ENCODE assay signal across 8 mouse cellular contexts in the genomic region with DNA sequence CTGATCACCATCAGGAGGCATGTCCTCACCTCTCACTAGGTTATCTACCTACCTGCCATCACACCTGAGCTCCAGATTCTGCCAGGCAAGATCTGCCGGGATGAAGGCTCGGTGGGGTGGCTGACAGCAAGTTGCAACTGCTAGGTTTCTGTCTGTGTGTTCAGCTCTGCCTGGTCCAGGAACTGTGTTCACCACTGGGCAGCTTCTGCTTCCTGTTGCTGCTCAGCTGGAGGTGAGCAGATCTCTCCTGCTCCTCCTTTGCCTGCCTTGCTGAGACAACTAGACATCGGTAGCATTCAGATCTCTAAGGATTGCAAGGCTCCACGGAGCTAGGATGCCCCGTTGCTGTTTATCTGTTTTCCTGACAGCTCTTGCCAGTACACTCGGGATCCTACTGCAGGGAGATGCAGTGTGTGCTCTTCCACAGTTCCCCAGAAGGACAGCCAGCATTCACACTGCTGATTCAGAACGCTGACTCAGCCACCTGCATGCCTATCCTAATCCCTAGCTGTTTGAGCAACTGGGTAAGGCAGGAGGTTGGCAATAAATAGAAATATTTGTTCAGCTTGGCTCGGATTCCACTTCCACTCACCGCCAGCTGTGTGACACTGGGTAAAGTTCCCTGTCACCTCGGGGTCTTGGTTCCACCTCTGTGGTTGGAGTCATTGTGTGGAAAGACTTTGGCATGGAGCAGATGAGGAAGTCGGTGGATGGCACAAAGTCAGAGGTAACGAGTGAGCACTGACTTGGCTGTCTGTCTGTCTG. TPM values are rescaled to one million over a fixed set of nuclear protein-coding genes. Genes with fewer than 3 reads are reported as not detected.
DNase-seq lines count a peak whose midpoint lies in the region; ATAC-seq and TF ChIP-seq lines count a peak whose summit lies in the region.

No protein-coding gene starts in this region.

- 0 out of 2 replicates have a peak overlapping the region, but pooled peaks have one; percentile 13 for H3K27ac ChIP-seq in hindbrain, embryonic 16.5 days (ENCODE audit: low read depth, low read length)
- no peak overlapping the region; the same call in 1 of the 2 replicates for H3K27ac ChIP-seq in hindbrain, postnatal 0 days
- H3K27ac ChIP-seq in ES-E14 (ENCODE audit: insufficient read depth, low read depth, low read length, poor library complexity, severe bottlenecking) = no peak overlapping the region
- H3K27ac ChIP-seq in forebrain, embryonic 12.5 days = no peak overlapping the region

- H3K4me1 ChIP-seq in hindbrain, embryonic 16.5 days (ENCODE audit: control insufficient read depth, insufficient read depth, low read depth, low read length) = peaks cover 6% of the 10 kb centered on the region
- peaks cover 8% of the 10 kb centered on the region for H3K4me1 ChIP-seq in hindbrain, postnatal 0 days (ENCODE audit: insufficient read depth, low read length)
- H3K4me1 ChIP-seq in ES-E14 (ENCODE audit: control insufficient read depth in 2 of 2, insufficient read depth in 2 of 2, low read length in 2 of 2, poor library complexity in 1 of 2) = peaks cover 2 to 6% of the 10 kb centered on the region in 2 experiments; a peak in 1 of 4 replicates
- H3K4me1 ChIP-seq in forebrain, embryonic 12.5 days = peaks cover 7% of the 10 kb centered on the region

- ATAC-seq in hindbrain, embryonic 16.5 days = no peak
- no peak for ATAC-seq in hindbrain, postnatal 0 days
- ATAC-seq in common myeloid progenitor, adult 5-6 weeks (replicated peaks; ENCODE audit: low read depth, poor library complexity, severe bottlenecking) = peak; percentile 64
- no peak for ATAC-seq in erythroid progenitor cell, adult 5-6 weeks (replicated peaks; ENCODE audit: low FRiP score, poor library complexity, severe bottlenecking)
- ATAC-seq in forebrain, embryonic 12.5 days (ENCODE audit: low FRiP score) = no peak

- H3K27me3 ChIP-seq in hindbrain, embryonic 16.5 days (replicated peaks; ENCODE audit: control insufficient read depth, insufficient read depth, low read length) = no peaks in the 10 kb centered on the region
- H3K27me3 ChIP-seq in hindbrain, postnatal 0 days (ENCODE audit: insufficient read depth, low read length) = no peaks in the 10 kb centered on the region
- no peaks in the 10 kb centered on the region for H3K27me3 ChIP-seq in forebrain, embryonic 12.5 days

- no peak overlapping the region for H3K4me3 ChIP-seq in hindbrain, embryonic 16.5 days (ENCODE audit: low read length)
- H3K4me3 ChIP-seq in hindbrain, postnatal 0 days (ENCODE audit: low read length) = no peak overlapping the region
- H3K4me3 ChIP-seq in ES-E14 (ENCODE audit: insufficient read depth in 1 of 2, low read depth in 1 of 2, low read length in 2 of 2, poor library complexity in 1 of 2, severe bottlenecking in 1 of 2) = no peak overlapping the region
- no peak overlapping the region for H3K4me3 ChIP-seq in forebrain, embryonic 12.5 days (replicated peaks)

- in situ Hi-C loops in ES-E14 (cut with MboI; ENCODE audit: low sequenced_read_pairs in 2 of 2, unreplicated experiment in 2 of 2) = no loop called here

- no peak for TF ChIP-seq CTCF in hindbrain, postnatal 0 days (IDR thresholded peaks at IDR 0.05; ENCODE audit: low read depth)

- H3K36me3 ChIP-seq in hindbrain, embryonic 16.5 days (ENCODE audit: control insufficient read depth, insufficient read depth, low read length) = no peaks in the 10 kb centered on the region
- H3K36me3 ChIP-seq in hindbrain, postnatal 0 days (ENCODE audit: insufficient read depth, low read length) = no peaks in the 10 kb centered on the region
- no peaks in the 10 kb centered on the region for H3K36me3 ChIP-seq in ES-E14 (ENCODE audit: control insufficient read depth, insufficient read depth, low read length, poor library complexity, severe bottlenecking)
- no peaks in the 10 kb centered on the region for H3K36me3 ChIP-seq in forebrain, embryonic 12.5 days (replicated peaks)

- no peaks in the 10 kb centered on the region for H3K9me3 ChIP-seq in hindbrain, embryonic 16.5 days (ENCODE audit: control insufficient read depth, low read length)
- H3K9me3 ChIP-seq in hindbrain, postnatal 0 days (ENCODE audit: low read length) = no peaks in the 10 kb centered on the region
- no peaks in the 10 kb centered on the region for H3K9me3 ChIP-seq in ES-E14 (ENCODE audit: control insufficient read depth, insufficient read depth, low read depth, low read length)
- H3K9me3 ChIP-seq in forebrain, embryonic 12.5 days = no peaks in the 10 kb centered on the region

- no peak overlapping the region for H3K4me2 ChIP-seq in hindbrain, embryonic 16.5 days (ENCODE audit: low read length)
- no peak overlapping the region for H3K4me2 ChIP-seq in hindbrain, postnatal 0 days (ENCODE audit: low read depth, low read length)
- H3K4me2 ChIP-seq in forebrain, embryonic 12.5 days = no peak overlapping the region

- WGBS in hindbrain, embryonic 16.5 days = 59% methylated on average over 12 of the region's 12 CpGs
- WGBS in hindbrain, postnatal 0 days = 62% methylated on average over 12 of the region's 12 CpGs
- WGBS in forebrain, embryonic 12.5 days = 81% methylated on average over 12 of the region's 12 CpGs

- H3K9ac ChIP-seq in hindbrain, embryonic 16.5 days (ENCODE audit: low read depth, low read length) = no peak overlapping the region
- no peak overlapping the region for H3K9ac ChIP-seq in hindbrain, postnatal 0 days (replicated peaks; ENCODE audit: low read length)
- no peak overlapping the region for H3K9ac ChIP-seq in ES-E14 (ENCODE audit: insufficient read depth, low read depth, low read length, poor library complexity, severe bottlenecking)
- H3K9ac ChIP-seq in forebrain, embryonic 12.5 days = no peak overlapping the region

- DNase-seq in hindbrain, postnatal 0 days (ENCODE audit: low spot score) = no peak
- no peak for DNase-seq in ES-E14 (ENCODE audit: low read depth, low spot score)
- DNase-seq in lung, postnatal 25 days (ENCODE audit: low spot score) = peak; percentile 57
- no peak for DNase-seq in spleen, postnatal 14 days (ENCODE audit: low spot score in 2 of 2)

TF ChIP-seq in ES-E14, 5 proteins besides CTCF, POLR2A, EP300 and RAD21:
- TF ChIP-seq MAFK (IDR thresholded peaks at IDR 0.05; ENCODE audit: insufficient read depth, low read depth, low read length) = peak; percentile 55
- TF ChIP-seq ZC3H11A (IDR thresholded peaks at IDR 0.05; ENCODE audit: borderline replicate concordance, low read depth, low read length) = no peak

RNA-seq across cellular contexts. Expression of gene Jdp2, which starts 29.3 kb away (rescaled TPM):
- polyA plus RNA-seq in hindbrain, embryonic 16.5 days (2015; fragmentation: Nextera tagmentation; extraction: Ambion mirVana) = 0.26 and 0.56 TPM in 2 replicates
- 11.2 and 15.4 TPM in 2 replicates for total RNA-seq in hindbrain, postnatal 0 days (2014; rRNA removed)
- 0.68 and 0.89 TPM in 2 replicates for polyA plus RNA-seq in hindbrain, postnatal 0 days (2015; fragmentation: Nextera tagmentation; extraction: Ambion mirVana)
- 8.5 and 15.9 TPM in 2 replicates for total RNA-seq in ES-E14 (2012; rRNA removed)
- 16.7 and 20.9 TPM in 2 replicates for total RNA-seq in common myeloid progenitor, adult 5-6 weeks (2017)
- total RNA-seq in erythroid progenitor cell, adult 5-6 weeks (2015; ENCODE audit: low replicate concordance) = 0.84 and 6.5 TPM in 2 replicates
- 1.8 and 4.9 TPM in 2 replicates for total RNA-seq in erythroid progenitor cell, adult 5-6 weeks (2017; ENCODE audit: low replicate concordance)
- 0.47 and 0.56 TPM in 2 replicates for polyA plus RNA-seq in forebrain, embryonic 12.5 days (2016; fragmentation: Nextera tagmentation; extraction: Ambion mirVana)
